Mouse (Mus musculus) hematopoietic multipotent progenitor cell, adult 10-12 weeks (in vitro differentiated cells): ENCODE results near the gene Mcub. TPM values are rescaled to one million over a fixed set of nuclear protein-coding genes. Genes with fewer than 3 reads are reported as not detected.

ENCODE experiments used
- polyA plus RNA-seq: library from polyadenylated mRNA; stranded (reverse); fragments of >175 nt; gene quantifications from 2 replicates; pipeline ENCODE4 v1.2.3, GENCODE M21; 2012; ENCODE audit warnings: low replicate concordance

The Mcub gene
- polyA plus RNA-seq: 17.2 and 33.5 TPM in 2 replicates

DNA sequence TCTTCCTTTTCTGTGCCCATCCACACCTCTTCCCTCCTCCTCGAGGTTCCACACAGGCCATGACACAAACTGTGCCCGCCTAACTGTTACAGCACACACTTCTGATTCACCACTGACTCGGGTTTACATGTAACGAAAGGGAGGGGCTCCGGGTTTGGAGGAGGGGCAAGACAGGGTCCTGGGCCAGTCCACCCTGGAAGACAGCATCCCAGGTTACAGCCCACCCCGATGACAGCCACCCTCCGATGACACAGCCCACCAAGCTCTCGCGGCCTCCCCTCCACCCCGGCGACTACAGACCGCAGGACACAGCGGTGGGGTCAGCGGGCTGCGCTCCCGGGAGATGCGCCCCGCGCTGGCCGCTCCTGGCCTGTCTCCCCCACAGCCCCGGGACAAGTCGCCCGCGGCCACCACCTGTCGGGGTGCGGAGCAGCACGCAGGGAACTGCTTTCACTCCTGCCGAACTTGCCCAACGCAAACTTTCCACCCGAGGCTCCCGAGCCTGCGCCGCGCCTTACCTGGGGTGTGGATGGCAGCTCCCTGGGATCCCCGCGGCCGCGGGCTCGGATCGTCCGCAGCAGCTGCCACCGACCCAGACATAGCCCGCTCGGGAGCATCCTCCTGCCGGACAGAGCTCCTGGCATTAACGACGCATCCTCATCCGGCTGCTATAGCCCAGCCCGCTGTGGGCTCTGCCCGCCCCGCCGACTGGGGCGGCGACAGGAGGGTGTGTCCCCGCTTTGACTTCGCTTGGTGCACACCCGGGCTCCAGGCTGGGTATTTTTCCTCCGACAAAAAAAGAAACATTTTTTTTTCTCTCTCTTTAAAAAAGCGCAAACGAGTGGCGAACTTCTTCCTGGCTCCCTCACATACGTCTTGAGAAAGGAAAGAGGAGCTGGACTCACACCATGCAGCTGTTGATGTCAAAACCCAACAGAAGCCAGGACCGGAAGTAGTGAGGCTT is at the start of gene Mcub:
TSS of gene Mcub (minus strand) at position 775 of the 964 bp plus-strand sequence.

DNA sequence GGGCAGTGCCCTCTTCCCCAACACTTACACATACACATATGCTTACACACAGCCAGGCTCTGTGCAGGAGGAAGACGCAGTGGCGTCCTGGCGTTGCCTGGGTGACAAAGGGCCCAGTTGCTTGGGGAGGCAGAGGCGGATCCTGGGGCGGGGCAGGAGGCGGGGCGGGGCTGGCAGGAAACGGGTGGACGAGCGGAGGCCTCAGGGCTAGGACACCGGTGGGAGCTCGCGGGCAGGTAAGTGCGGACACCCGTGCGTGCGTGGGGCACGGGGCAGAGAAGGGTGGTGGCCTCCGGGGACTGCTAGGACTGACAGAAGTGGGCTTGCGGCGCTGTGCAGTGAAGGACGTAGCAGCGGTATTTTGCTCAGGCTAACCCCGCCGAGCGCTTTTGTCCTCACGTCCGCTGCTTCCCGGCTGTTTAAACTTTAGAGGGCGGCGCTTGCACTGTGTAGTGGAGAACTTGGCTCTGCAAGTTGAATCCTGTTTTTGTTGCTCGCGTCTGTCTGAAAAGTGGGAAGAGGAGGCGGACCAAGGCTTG is 68.7 kb downstream of the Mcub start, which contains the start of gene Casp6:
TSS of gene Casp6 (plus strand) at position 155 of the 539 bp plus-strand sequence.

DNA sequence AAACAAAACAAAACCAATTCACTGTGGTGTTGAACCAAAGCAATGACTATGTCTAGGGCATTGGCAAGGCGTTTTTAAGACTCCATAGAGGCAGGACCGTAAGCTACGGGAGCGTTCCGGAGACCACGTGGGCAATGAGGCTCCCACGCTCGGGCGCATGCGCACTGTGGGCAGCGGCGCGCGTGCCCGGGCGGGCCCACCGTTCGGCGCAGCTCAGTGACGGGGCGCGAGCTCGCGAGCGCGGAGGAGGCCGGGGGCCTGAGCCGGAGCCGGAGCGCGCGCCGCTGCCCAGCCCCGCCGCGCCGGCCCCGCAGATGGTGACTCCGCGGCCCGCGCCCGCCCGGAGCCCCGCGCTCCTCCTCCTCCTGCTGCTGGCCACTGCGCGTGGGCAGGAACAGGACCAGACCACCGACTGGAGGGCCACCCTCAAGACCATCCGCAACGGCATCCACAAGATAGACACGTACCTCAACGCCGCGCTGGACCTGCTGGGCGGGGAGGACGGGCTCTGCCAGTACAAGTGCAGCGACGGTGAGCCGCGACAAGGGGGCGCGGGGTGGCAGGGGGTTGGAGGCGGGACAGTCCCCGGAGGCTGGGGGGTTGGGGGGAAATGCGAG is 91.5 kb downstream of the Mcub start, which contains the start of gene Pla2g12a:
TSS of gene Pla2g12a (plus strand) at position 202 of the 617 bp plus-strand sequence.

Other genes with a start within 250 kb of the Mcub start
- 1.1 TPM in 2 replicates for gene Egf, start 214.9 kb downstream of the Mcub start, polyA plus RNA-seq
- gene Lrit3, start 166.2 kb downstream of the Mcub start, polyA plus RNA-seq: not detected in 2 replicates
- not detected in 2 replicates for gene Rrh, start 147.6 kb downstream of the Mcub start, polyA plus RNA-seq
- 30.4 and 47.2 TPM in 2 replicates for gene Gar1, start 138.8 kb downstream of the Mcub start, polyA plus RNA-seq
- gene Cfi, start 134.3 kb downstream of the Mcub start, polyA plus RNA-seq: not detected in 2 replicates
- 27.4 and 31.3 TPM in 2 replicates for gene Pla2g12a, start 91.6 kb downstream of the Mcub start, polyA plus RNA-seq
- gene Casp6, start 68.8 kb downstream of the Mcub start, polyA plus RNA-seq: 13.0 and 15.3 TPM in 2 replicates
- 63.2 and 105 TPM in 2 replicates for gene Sec24b, start 91.3 kb upstream of the Mcub start, polyA plus RNA-seq
- 0.03 TPM in 1 of 2 replicates, not detected in the other for gene Col25a1, start 161.3 kb upstream of the Mcub start, polyA plus RNA-seq